Comparison of ENCODE assay signal across 8 mouse cellular contexts in the genomic region with DNA sequence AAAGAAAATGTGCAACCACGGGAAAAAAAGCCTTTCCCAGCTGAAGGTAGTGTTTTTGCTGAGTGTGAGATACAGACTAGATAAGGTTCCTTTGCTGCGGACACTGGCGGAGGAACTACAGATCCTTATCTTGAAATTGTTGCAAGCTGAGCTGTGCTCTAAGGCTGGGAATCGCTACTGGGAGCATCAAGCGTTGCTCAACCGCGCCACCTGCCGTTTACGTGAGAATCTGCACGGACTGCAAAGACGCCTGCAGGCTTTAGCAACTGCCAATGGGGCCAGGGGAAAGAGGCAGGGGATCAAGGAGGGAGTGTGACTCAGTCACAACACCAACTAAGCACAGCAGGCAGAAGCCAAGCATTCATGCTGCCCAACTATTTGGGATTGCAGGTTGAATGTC.
DNase-seq lines count a peak whose midpoint lies in the region; ATAC-seq and TF ChIP-seq lines count a peak whose summit lies in the region.

No protein-coding gene starts in this region.

- DNase-seq in c-Kit-positive CD71-positive TER-119-negative erythroid progenitor cells, embryonic 14.5 days (ENCODE audit: low read depth), result peak; percentile 40
- peak; percentile 93 for DNase-seq in forebrain, embryonic 14.5 days (ENCODE audit: low spot score)
- peak; percentile 40 for DNase-seq in heart, postnatal 25 days (ENCODE audit: low spot score)
- DNase-seq in large intestine, adult 2 months (ENCODE audit: low read depth, low spot score), result peak; percentile 52
- peak; percentile 63 for DNase-seq in ovary, postnatal 10 days (ENCODE audit: low spot score)
- peak; percentile 74 for DNase-seq in thymus, adult 2 months

- TF ChIP-seq POLR2A in thymus, adult 2 months (IDR thresholded peaks at IDR 0.05; ENCODE audit: control insufficient read depth, extremely low read depth, insufficient read depth, low read length, poor library complexity), result no peak

- intact Hi-C loops in heart, postnatal 25 days (cut with DNase I), result no loop called here

- peaks cover 69% of the 10 kb centered on the region for H3K4me1 ChIP-seq in E14TG2a.4 (replicated peaks; ENCODE audit: low read depth, low read length)
- H3K4me1 ChIP-seq in forebrain, embryonic 14.5 days (ENCODE audit: control insufficient read depth, insufficient read depth, low read length), result peaks cover 13% of the 10 kb centered on the region
- H3K4me1 ChIP-seq in lung, embryonic 15.5 days, result peaks cover 17% of the 10 kb centered on the region
- H3K4me1 ChIP-seq in thymus, adult 2 months (replicated peaks; ENCODE audit: control insufficient read depth, insufficient read depth, low read length), result peaks cover 3% of the 10 kb centered on the region; the same call in 1 of the 2 replicates

- no peaks in the 10 kb centered on the region for H3K9me3 ChIP-seq in E14TG2a.4 (ENCODE audit: low read length)
- no peaks in the 10 kb centered on the region for H3K9me3 ChIP-seq in forebrain, embryonic 14.5 days (replicated peaks; ENCODE audit: control insufficient read depth, low read length)
- no peaks in the 10 kb centered on the region for H3K9me3 ChIP-seq in lung, embryonic 15.5 days

- H3K4me2 ChIP-seq in forebrain, embryonic 14.5 days (ENCODE audit: low read length), result 0 out of 2 replicates have a peak overlapping the region, but pooled peaks have one; percentile 18
- H3K4me2 ChIP-seq in lung, embryonic 15.5 days, result peak overlapping the region; percentile 41

- TF ChIP-seq CTCF in E14TG2a.4 (conservative IDR thresholded peaks at IDR 0.05; ENCODE audit: low read length), result peak; percentile 83
- TF ChIP-seq CTCF in thymus, adult 2 months (IDR thresholded peaks at IDR 0.05; ENCODE audit: borderline replicate concordance, control insufficient read depth, extremely low read depth, insufficient read depth, low read length, poor library complexity), result peak; percentile 89

- no peaks in the 10 kb centered on the region for H3K27me3 ChIP-seq in E14TG2a.4 (ENCODE audit: insufficient read depth, low read length)
- no peaks in the 10 kb centered on the region for H3K27me3 ChIP-seq in forebrain, embryonic 14.5 days (replicated peaks; ENCODE audit: control insufficient read depth, insufficient read depth, low read length)
- no peaks in the 10 kb centered on the region for H3K27me3 ChIP-seq in lung, embryonic 15.5 days
- no peaks in the 10 kb centered on the region for H3K27me3 ChIP-seq in thymus, adult 2 months (ENCODE audit: control insufficient read depth, insufficient read depth, low read length)

- H3K4me3 ChIP-seq in E14TG2a.4 (replicated peaks; ENCODE audit: low read length), result no peak overlapping the region
- no peak overlapping the region for H3K4me3 ChIP-seq in forebrain, embryonic 14.5 days (ENCODE audit: low read depth, low read length)
- no peak overlapping the region for H3K4me3 ChIP-seq in lung, embryonic 15.5 days
- H3K4me3 ChIP-seq in thymus, adult 2 months (ENCODE audit: control insufficient read depth, insufficient read depth, low read length), result no peak overlapping the region

- H3K9ac ChIP-seq in forebrain, embryonic 14.5 days (ENCODE audit: low read length), result no peak overlapping the region
- H3K9ac ChIP-seq in lung, embryonic 15.5 days, result no peak overlapping the region

- WGBS in forebrain, embryonic 14.5 days, result under 1% methylated on average over 11 of the region's 11 CpGs
- WGBS in large intestine, adult 2 months, result 1% methylated on average over 11 of the region's 11 CpGs
- WGBS in lung, embryonic 15.5 days, result 0% methylated on average over 11 of the region's 11 CpGs
- 1% methylated on average over 11 of the region's 11 CpGs for WGBS in thymus, adult 2 months

- peak; percentile 73 for ATAC-seq in forebrain, embryonic 14.5 days
- no peak for ATAC-seq in lung, embryonic 15.5 days (ENCODE audit: borderline replicate concordance, extremely low read depth, low FRiP score, low TSS enrichment)

- no peaks in the 10 kb centered on the region for H3K36me3 ChIP-seq in E14TG2a.4 (ENCODE audit: insufficient read depth, low read length)
- H3K36me3 ChIP-seq in forebrain, embryonic 14.5 days (ENCODE audit: control insufficient read depth, insufficient read depth, low read length), result no peaks in the 10 kb centered on the region
- H3K36me3 ChIP-seq in lung, embryonic 15.5 days, result no peaks in the 10 kb centered on the region
- no peaks in the 10 kb centered on the region for H3K36me3 ChIP-seq in thymus, adult 2 months (ENCODE audit: control insufficient read depth, insufficient read depth, low read length)

- H3K27ac ChIP-seq in forebrain, embryonic 14.5 days (ENCODE audit: low read depth, low read length), result no peak overlapping the region
- no peak overlapping the region for H3K27ac ChIP-seq in lung, embryonic 15.5 days
- no peak overlapping the region for H3K27ac ChIP-seq in thymus, adult 2 months (ENCODE audit: control insufficient read depth, insufficient read depth, low read length)

Comparison
In these comparisons a context has a peak if more than half of its experiments do, and no peak if none do; other contexts are left out.
1. DNase-seq: peak in every context shown above with its lines; median percentile 93 in forebrain, embryonic 14.5 days; 74 in thymus, adult 2 months; 63 in ovary, postnatal 10 days; 52 in large intestine, adult 2 months; 40 in c-Kit-positive CD71-positive TER-119-negative erythroid progenitor cells, embryonic 14.5 days; 40 in heart, postnatal 25 days.